Mouse (Mus musculus) stomach, embryonic 16.5 days (tissue): ENCODE results near the gene Ctsl. TPM values are rescaled to one million over a fixed set of nuclear protein-coding genes. Genes with fewer than 3 reads are reported as not detected.

Source experiments
- ATAC-seq: fragments of 200-750 bp; cut with Nextera tagmentation; 2 replicates; pipeline ENCODE4 v1.8.0; 2017; ENCODE audit warnings: moderate number of reproducible peaks, moderate TSS enrichment; ENCODE audit not compliant: insufficient read depth, low FRiP score
- H3K27ac ChIP-seq: fragments of 300-500 bp; sonication (generic); 2 replicates; pipeline ENCODE4 v1.5.1; 2014; ENCODE audit warnings: low read length
- H3K27me3 ChIP-seq: fragments of 300-500 bp; sonication (generic); 2 replicates; pipeline ENCODE4 v1.6.1; 2014; ENCODE audit warnings: low read length, control low read depth, mixed read lengths; ENCODE audit not compliant: control insufficient read depth, insufficient read depth
- H3K36me3 ChIP-seq: fragments of 300-500 bp; sonication (generic); 2 replicates; pipeline ENCODE4 v1.6.1; 2014; ENCODE audit warnings: low read length; ENCODE audit not compliant: control insufficient read depth, insufficient read depth
- H3K4me1 ChIP-seq: fragments of 300-500 bp; sonication (generic); 2 replicates; pipeline ENCODE4 v1.6.1; 2014; ENCODE audit warnings: low read length, control low read depth, mixed read lengths; ENCODE audit not compliant: control insufficient read depth, insufficient read depth
- H3K4me2 ChIP-seq: fragments of 300-500 bp; sonication (generic); 2 replicates; pipeline ENCODE4 v1.6.1; 2014; ENCODE audit warnings: low read depth, low read length, mixed read lengths
- H3K4me3 ChIP-seq: fragments of 300-500 bp; sonication (generic); replicated peaks from 2 replicates; pipeline ENCODE4 v1.5.1; 2014; ENCODE audit warnings: mild to moderate bottlenecking, low read length
- H3K9ac ChIP-seq: fragments of 300-500 bp; sonication (generic); 2 replicates; pipeline ENCODE4 v1.6.1; 2014; ENCODE audit warnings: low read length
- H3K9me3 ChIP-seq: fragments of 300-500 bp; sonication (generic); replicated peaks from 2 replicates; pipeline ENCODE4 v1.6.1; 2016; ENCODE audit warnings: low read length, control low read depth; ENCODE audit not compliant: control insufficient read depth
- WGBS: fragments of 180-500 bp; shearing (Covaris S2); extraction: QIAGEN DNeasy Blood & Tissue Kit; methylation state at CpG from one replicate; pipeline ENCODE4 v1.1.7; 2014; 5-methylcytosine and 5-hydroxymethylcytosine counted together
- polyA plus RNA-seq: library from polyadenylated mRNA; unstranded; fragments of >200 nt; fragmentation: Nextera tagmentation; extraction: Ambion mirVana; gene quantifications from 2 replicates; pipeline ENCODE4 v1.2.1, GENCODE M21; 2015

Gene Ctsl
- polyA plus RNA-seq, 1 experiment from 2014 or later: 240 TPM

- H3K9ac ChIP-seq: no peak overlapping the region
- no peak overlapping the region for H3K27ac ChIP-seq
- no peak overlapping the region for H3K4me3 ChIP-seq
- H3K36me3 ChIP-seq: peaks cover 14% of the 10 kb centered on the region; the same call in 1 of the 2 replicates
- no peaks in the 10 kb centered on the region for H3K9me3 ChIP-seq
- peaks cover 8% of the 10 kb centered on the region; the same call in 1 of the 2 replicates for H3K4me1 ChIP-seq
- no peak overlapping the region for H3K4me2 ChIP-seq
- 74% methylated on average over 2 of the region's 2 CpGs for WGBS
- ATAC-seq: no peak
- H3K27me3 ChIP-seq: no peaks in the 10 kb centered on the region
Measured at GRCm38 (mm10) chr13:64364258-64364657, 6.4 kb downstream of the Ctsl start.

GRCm38 (mm10) chr13:64362139-64362538 lies 8.6 kb downstream of the Ctsl start:
- ATAC-seq: no peak
- no peaks in the 10 kb centered on the region for H3K27me3 ChIP-seq
- H3K27ac ChIP-seq: no peak overlapping the region
- H3K4me2 ChIP-seq: no peak overlapping the region
- WGBS: 80% methylated on average over 6 of the region's 6 CpGs
- no peak overlapping the region for H3K9ac ChIP-seq
- H3K36me3 ChIP-seq: peaks cover 8% of the 10 kb centered on the region; the same call in 1 of the 2 replicates
- H3K9me3 ChIP-seq: no peaks in the 10 kb centered on the region
- no peak overlapping the region for H3K4me3 ChIP-seq
- H3K4me1 ChIP-seq: no peaks in the 10 kb centered on the region

GRCm38 (mm10) chr13:64361020-64361419 lies 9.7 kb downstream of the Ctsl start:
- H3K27me3 ChIP-seq: no peaks in the 10 kb centered on the region

GRCm38 (mm10) chr13:64359702-64360101 lies 11.0 kb downstream of the Ctsl start:
- H3K4me3 ChIP-seq: no peak overlapping the region
- no peaks in the 10 kb centered on the region for H3K27me3 ChIP-seq
- H3K4me2 ChIP-seq: no peak overlapping the region
- H3K36me3 ChIP-seq: 0 out of 2 replicates have a peak, but pooled peaks cover 5% of the 10 kb centered on the region
- H3K9ac ChIP-seq: no peak overlapping the region
- H3K4me1 ChIP-seq: no peaks in the 10 kb centered on the region
- WGBS: 83% methylated on average over 3 of the region's 3 CpGs
- ATAC-seq: no peak
- H3K9me3 ChIP-seq: no peaks in the 10 kb centered on the region
- no peak overlapping the region for H3K27ac ChIP-seq

More at GRCm38 (mm10) chr13:64361020-64361419, 9.7 kb downstream of the Ctsl start:
- H3K9me3 ChIP-seq: no peaks in the 10 kb centered on the region
- no peaks in the 10 kb centered on the region for H3K4me1 ChIP-seq
- H3K4me2 ChIP-seq: no peak overlapping the region
- WGBS: 88% methylated on average over 3 of the region's 3 CpGs
- H3K27ac ChIP-seq: no peak overlapping the region
- no peak for ATAC-seq
- no peak overlapping the region for H3K4me3 ChIP-seq
- H3K9ac ChIP-seq: no peak overlapping the region
- H3K36me3 ChIP-seq: peaks cover 5% of the 10 kb centered on the region; the same call in 1 of the 2 replicates

GRCm38 (mm10) chr13:64358476-64358875 lies 12.2 kb downstream of the Ctsl start:
- Histone ChIP-seq H3K4me2 (no peak overlapping the region), H3K27me3 (no peaks in the 10 kb centered on the region), H3K4me3 (no peak overlapping the region), H3K9ac (no peak overlapping the region), H3K9me3 (no peaks in the 10 kb centered on the region), H3K36me3 (0 out of 2 replicates have a peak, but pooled peaks cover 5% of the 10 kb centered on the region), H3K27ac (no peak overlapping the region), H3K4me1 (no peaks in the 10 kb centered on the region)
- no peak for ATAC-seq
- 75% methylated on average over 1 of the region's 1 CpGs for WGBS

- H3K9ac ChIP-seq: no peak overlapping the region
- H3K9me3 ChIP-seq: no peaks in the 10 kb centered on the region
- no peaks in the 10 kb centered on the region for H3K27me3 ChIP-seq
- H3K4me2 ChIP-seq: no peak overlapping the region
- ATAC-seq: no peak
- no peaks in the 10 kb centered on the region for H3K4me1 ChIP-seq
- H3K4me3 ChIP-seq: no peak overlapping the region
- WGBS: 69% methylated on average over 5 of the region's 5 CpGs
- no peak overlapping the region for H3K27ac ChIP-seq
- no peaks in the 10 kb centered on the region for H3K36me3 ChIP-seq
Measured at GRCm38 (mm10) chr13:64357389-64357788, 13.3 kb downstream of the Ctsl start.

GRCm38 (mm10) chr13:64349474-64349873 lies 21.2 kb downstream of the Ctsl start:
- no peaks in the 10 kb centered on the region for H3K36me3 ChIP-seq
- H3K27me3 ChIP-seq: no peaks in the 10 kb centered on the region
- no peak overlapping the region for H3K4me2 ChIP-seq
- no peaks in the 10 kb centered on the region for H3K9me3 ChIP-seq
- H3K27ac ChIP-seq: no peak overlapping the region
- no peak for ATAC-seq
- no peak overlapping the region for H3K4me3 ChIP-seq
- no peak overlapping the region for H3K9ac ChIP-seq
- WGBS: 82% methylated on average over 2 of the region's 2 CpGs
- H3K4me1 ChIP-seq: no peaks in the 10 kb centered on the region

GRCm38 (mm10) chr13:64344082-64344501 lies 26.6 kb downstream of the Ctsl start:
- H3K4me3 ChIP-seq: peak overlapping the region; percentile 57
- no peaks in the 10 kb centered on the region for H3K9me3 ChIP-seq
- peak overlapping the region; percentile 77 for H3K9ac ChIP-seq
- no peak overlapping the region for H3K27ac ChIP-seq
- H3K4me1 ChIP-seq: no peaks in the 10 kb centered on the region
- H3K36me3 ChIP-seq: no peaks in the 10 kb centered on the region
- ATAC-seq: peak; percentile 73
- H3K4me2 ChIP-seq: peak overlapping the region; percentile 90
- WGBS: 2% methylated on average over 9 of the region's 9 CpGs
- no peaks in the 10 kb centered on the region for H3K27me3 ChIP-seq

GRCm38 (mm10) chr13:64343598-64343997 lies 27.1 kb downstream of the Ctsl start:
- Histone ChIP-seq H3K9ac (peak overlapping the region; percentile 77), H3K4me3 (peak overlapping the region; percentile 57), H3K4me2 (peak overlapping the region; percentile 90), H3K9me3 (no peaks in the 10 kb centered on the region), H3K27ac (no peak overlapping the region), H3K27me3 (no peaks in the 10 kb centered on the region), H3K4me1 (no peaks in the 10 kb centered on the region), H3K36me3 (no peaks in the 10 kb centered on the region)
- no peak for ATAC-seq
- WGBS: 21% methylated on average over 10 of the region's 10 CpGs
